Mouse (Mus musculus): ENCODE data around the gene 4921539E11Rik.
A peak's percentile ranks its signal among the peaks of the same experiment; 100 is the strongest.

The 4921539E11Rik gene

GRCm38 (mm10) chr4:103247249-103247648 is 43.4 kb downstream of the 4921539E11Rik start:
- no peak for DNase-seq (ENCODE audit: inconsistent age in 2 of 2, low spot score in 1 of 2)

GRCm38 (mm10) chr4:103232156-103232555 is 58.5 kb downstream of the 4921539E11Rik start:
- DNase-seq (ENCODE audit: inconsistent age in 2 of 2, low spot score in 1 of 2): no peak

- no peak for DNase-seq (ENCODE audit: inconsistent age in 2 of 2, low spot score in 1 of 2)
Observed at GRCm38 (mm10) chr4:103222854-103223253, 67.8 kb downstream of the 4921539E11Rik start.

GRCm38 (mm10) chr4:103221789-103222188 is 68.9 kb downstream of the 4921539E11Rik start:
- no peak for DNase-seq (ENCODE audit: inconsistent age in 2 of 2, low spot score in 1 of 2)

- no peak for DNase-seq (ENCODE audit: inconsistent age in 2 of 2, low spot score in 1 of 2)
Observed at GRCm38 (mm10) chr4:103219011-103219410, 71.7 kb downstream of the 4921539E11Rik start.

- DNase-seq (ENCODE audit: inconsistent age in 2 of 2, low spot score in 1 of 2): peak in 1 of 2 experiments; percentile 30
Observed at GRCm38 (mm10) chr4:103216046-103216445, 74.6 kb downstream of the 4921539E11Rik start.

GRCm38 (mm10) chr4:103214925-103215820 is 75.5 kb downstream of the 4921539E11Rik start, which contains the start of gene Slc35d1:
Slc35d1 (minus strand) TSS chr4:103215164.
- peak; percentile 84 to 95 for DNase-seq (ENCODE audit: inconsistent age in 2 of 2, low spot score in 1 of 2)

- peak; percentile 80 to 93 for DNase-seq (ENCODE audit: inconsistent age in 2 of 2, low spot score in 1 of 2)
Observed at GRCm38 (mm10) chr4:103214498-103214924, 76.2 kb downstream of the 4921539E11Rik start.

GRCm38 (mm10) chr4:103213859-103214497 is 76.7 kb downstream of the 4921539E11Rik start:
- peak; percentile 24 to 67 for DNase-seq (ENCODE audit: inconsistent age in 2 of 2, low spot score in 1 of 2)

GRCm38 (mm10) chr4:103208553-103208952 is 82.1 kb downstream of the 4921539E11Rik start:
- DNase-seq (ENCODE audit: inconsistent age in 2 of 2, low spot score in 1 of 2): no peak

- DNase-seq (ENCODE audit: inconsistent age in 2 of 2, low spot score in 1 of 2): peak in 1 of 2 experiments; percentile 75
Observed at GRCm38 (mm10) chr4:103203646-103204045, 87.0 kb downstream of the 4921539E11Rik start.

- peak in 1 of 2 experiments; percentile 49 for DNase-seq (ENCODE audit: inconsistent age in 2 of 2, low spot score in 1 of 2)
Observed at GRCm38 (mm10) chr4:103200046-103200445, 90.6 kb downstream of the 4921539E11Rik start.

GRCm38 (mm10) chr4:103199086-103199485 is 91.6 kb downstream of the 4921539E11Rik start:
- no peak for DNase-seq (ENCODE audit: inconsistent age in 2 of 2, low spot score in 1 of 2)

GRCm38 (mm10) chr4:103197401-103197800 is 93.3 kb downstream of the 4921539E11Rik start:
- DNase-seq (ENCODE audit: inconsistent age in 2 of 2, low spot score in 1 of 2): no peak

- no peak for DNase-seq (ENCODE audit: inconsistent age in 2 of 2, low spot score in 1 of 2)
Observed at GRCm38 (mm10) chr4:103192421-103192820, 98.2 kb downstream of the 4921539E11Rik start.

GRCm38 (mm10) chr4:103188786-103189640 is 101.7 kb downstream of the 4921539E11Rik start:
- no peak for DNase-seq (ENCODE audit: inconsistent age in 2 of 2, low spot score in 1 of 2)
